Mouse (Mus musculus) kidney, embryonic 15.5 days (tissue): ENCODE measurements around the gene Dact3. TPM values are rescaled to one million over a fixed set of nuclear protein-coding genes. Genes with fewer than 3 reads are reported as not detected.

Source experiments
- ATAC-seq: fragments of 200-750 bp; cut with Nextera tagmentation; replicated peaks from 2 replicates; pipeline ENCODE4 v1.8.0; 2017; ENCODE audit warnings: moderate TSS enrichment; ENCODE audit not compliant: low FRiP score
- H3K27ac ChIP-seq: fragments of 300-500 bp; sonication (generic); 2 replicates; pipeline ENCODE4 v1.5.1; 2015; ENCODE audit warnings: mild to moderate bottlenecking, inconsistent platforms
- H3K27me3 ChIP-seq: fragments of 300-500 bp; sonication (generic); 2 replicates; pipeline ENCODE4 v1.6.1; 2015; ENCODE audit warnings: inconsistent platforms
- H3K36me3 ChIP-seq: fragments of 300-500 bp; sonication (generic); 2 replicates; pipeline ENCODE4 v1.6.1; 2015; ENCODE audit warnings: inconsistent platforms
- H3K4me1 ChIP-seq: fragments of 300-500 bp; sonication (generic); 2 replicates; pipeline ENCODE4 v1.6.1; 2015; ENCODE audit warnings: inconsistent platforms
- H3K4me2 ChIP-seq: fragments of 300-500 bp; sonication (generic); 2 replicates; pipeline ENCODE4 v1.6.1; 2015; ENCODE audit warnings: moderate library complexity, mild to moderate bottlenecking, inconsistent platforms
- H3K4me3 ChIP-seq: fragments of 300-500 bp; sonication (generic); replicated peaks from 2 replicates; pipeline ENCODE4 v1.5.1; 2015; ENCODE audit warnings: mild to moderate bottlenecking, inconsistent platforms
- H3K9ac ChIP-seq: fragments of 300-500 bp; sonication (generic); 2 replicates; pipeline ENCODE4 v1.6.1; 2015; ENCODE audit warnings: mild to moderate bottlenecking, inconsistent platforms
- H3K9me3 ChIP-seq: fragments of 300-500 bp; sonication (generic); replicated peaks from 2 replicates; pipeline ENCODE4 v1.6.1; 2016; ENCODE audit warnings: inconsistent platforms
- WGBS: fragments of 180-500 bp; shearing (Covaris S2); methylation state at CpG from one replicate; pipeline ENCODE4 v1.1.7; 2015; ENCODE audit warnings: mixed read lengths; 5-methylcytosine and 5-hydroxymethylcytosine counted together
- polyA plus RNA-seq: library from polyadenylated mRNA; unstranded; fragments of >200 nt; fragmentation: Nextera tagmentation; extraction: Ambion mirVana; gene quantifications from 2 replicates; pipeline ENCODE4 v1.2.1, GENCODE M21; 2015

Dact3 gene
- polyA plus RNA-seq, 1 experiment from 2014 or later = 2.6 TPM

- Histone ChIP-seq H3K27ac (no peak overlapping the region), H3K9me3 (no peaks in the 10 kb centered on the region), H3K4me1 (no peaks in the 10 kb centered on the region), H3K27me3 (no peaks in the 10 kb centered on the region), H3K4me3 (no peak overlapping the region), H3K9ac (no peak overlapping the region), H3K36me3 (peaks cover 84% of the 10 kb centered on the region), H3K4me2 (no peak overlapping the region)
- no peak for ATAC-seq
- 39% methylated on average over 5 of the region's 5 CpGs for WGBS
These were observed 15.0 kb upstream of the Dact3 start for GRCm38 (mm10) chr7:16859902-16860651.

- Histone ChIP-seq H3K4me2 (no peak overlapping the region), H3K27me3 (no peaks in the 10 kb centered on the region), H3K9ac (no peak overlapping the region), H3K27ac (no peak overlapping the region), H3K4me3 (no peak overlapping the region), H3K36me3 (peaks cover 72% of the 10 kb centered on the region), H3K4me1 (peaks cover 10% of the 10 kb centered on the region), H3K9me3 (no peaks in the 10 kb centered on the region)
- WGBS = 87% methylated on average over 3 of the region's 3 CpGs
- ATAC-seq = no peak
These were observed 7.6 kb upstream of the Dact3 start for GRCm38 (mm10) chr7:16867488-16867887.

GRCm38 (mm10) chr7:16869497-16869896, 5.6 kb upstream of the Dact3 start:
- WGBS = 20% methylated on average over 16 of the region's 16 CpGs
- no peak overlapping the region for H3K9ac ChIP-seq
- ATAC-seq = peak; percentile 93
- H3K4me2 ChIP-seq = peak overlapping the region; percentile 52
- peaks cover 54% of the 10 kb centered on the region for H3K36me3 ChIP-seq
- H3K27ac ChIP-seq = peak overlapping the region; percentile 30; the same call in 1 of the 2 replicates
- no peaks in the 10 kb centered on the region for H3K27me3 ChIP-seq
- peaks cover 10% of the 10 kb centered on the region for H3K4me1 ChIP-seq
- H3K4me3 ChIP-seq = peak overlapping the region; percentile 30
- no peaks in the 10 kb centered on the region for H3K9me3 ChIP-seq

GRCm38 (mm10) chr7:16871600-16871999, 3.5 kb upstream of the Dact3 start:
- 81% methylated on average over 10 of the region's 10 CpGs for WGBS

GRCm38 (mm10) chr7:16872478-16872877, 2.6 kb upstream of the Dact3 start:
- peaks cover 30% of the 10 kb centered on the region for H3K4me1 ChIP-seq
- 90% methylated on average over 9 of the region's 9 CpGs for WGBS
- no peak overlapping the region for H3K4me3 ChIP-seq
- no peak for ATAC-seq
- H3K36me3 ChIP-seq = peaks cover 32% of the 10 kb centered on the region; the same call in 1 of the 2 replicates
- H3K9me3 ChIP-seq = no peaks in the 10 kb centered on the region
- no peak overlapping the region for H3K27ac ChIP-seq
- no peak overlapping the region for H3K4me2 ChIP-seq
- H3K9ac ChIP-seq = no peak overlapping the region
- H3K27me3 ChIP-seq = no peaks in the 10 kb centered on the region

More at GRCm38 (mm10) chr7:16871600-16871999, 3.5 kb upstream of the Dact3 start:
- H3K27me3 ChIP-seq = no peaks in the 10 kb centered on the region
- no peak overlapping the region for H3K4me2 ChIP-seq
- ATAC-seq = no peak
- no peak overlapping the region for H3K4me3 ChIP-seq
- H3K27ac ChIP-seq = no peak overlapping the region
- H3K9me3 ChIP-seq = no peaks in the 10 kb centered on the region
- H3K4me1 ChIP-seq = peaks cover 22% of the 10 kb centered on the region
- H3K9ac ChIP-seq = no peak overlapping the region
- peaks cover 36% of the 10 kb centered on the region; the same call in 1 of the 2 replicates for H3K36me3 ChIP-seq

- Histone ChIP-seq H3K4me3 (no peak overlapping the region), H3K36me3 (peaks cover 28% of the 10 kb centered on the region; the same call in 1 of the 2 replicates), H3K4me1 (peaks cover 30% of the 10 kb centered on the region), H3K4me2 (no peak overlapping the region), H3K27me3 (no peaks in the 10 kb centered on the region), H3K9me3 (no peaks in the 10 kb centered on the region), H3K27ac (no peak overlapping the region), H3K9ac (no peak overlapping the region)
- ATAC-seq = no peak
- WGBS = 88% methylated on average over 4 of the region's 4 CpGs
These were observed 1.7 kb upstream of the Dact3 start for GRCm38 (mm10) chr7:16873392-16873791.

GRCm38 (mm10) chr7:16874190-16874589, 927 bp upstream of the Dact3 start:
- H3K4me2 ChIP-seq = peak overlapping the region; percentile 96
- H3K27ac ChIP-seq = peak overlapping the region; percentile 95
- H3K27me3 ChIP-seq = no peaks in the 10 kb centered on the region
- ATAC-seq = no peak
- H3K9me3 ChIP-seq = no peaks in the 10 kb centered on the region
- H3K9ac ChIP-seq = peak overlapping the region; percentile 38
- H3K4me1 ChIP-seq = peaks cover 37% of the 10 kb centered on the region
- peak overlapping the region; percentile 81 for H3K4me3 ChIP-seq
- WGBS = 4% methylated on average over 17 of the region's 17 CpGs
- H3K36me3 ChIP-seq = peaks cover 24% of the 10 kb centered on the region; the same call in 1 of the 2 replicates

GRCm38 (mm10) chr7:16874756-16875309, 284 bp upstream of the Dact3 start:
- Histone ChIP-seq H3K4me1 (peaks cover 37% of the 10 kb centered on the region), H3K9me3 (no peaks in the 10 kb centered on the region), H3K9ac (peak overlapping the region; percentile 81), H3K4me3 (peak overlapping the region; percentile 81), H3K27me3 (no peaks in the 10 kb centered on the region), H3K36me3 (peaks cover 19% of the 10 kb centered on the region; the same call in 1 of the 2 replicates), H3K4me2 (peak overlapping the region; percentile 96), H3K27ac (peak overlapping the region; percentile 95)
- peak; percentile 97 for ATAC-seq
- WGBS = under 1% methylated on average over 33 of the region's 33 CpGs

- Histone ChIP-seq H3K4me2 (peak overlapping the region; percentile 96), H3K4me1 (peaks cover 40% of the 10 kb centered on the region), H3K27ac (peak overlapping the region; percentile 81), H3K9me3 (no peaks in the 10 kb centered on the region), H3K9ac (peak overlapping the region; percentile 81), H3K27me3 (no peaks in the 10 kb centered on the region), H3K36me3 (peaks cover 17% of the 10 kb centered on the region; the same call in 1 of the 2 replicates), H3K4me3 (peak overlapping the region; percentile 81)
- WGBS = 2% methylated on average over 32 of the region's 42 CpGs
- ATAC-seq = peak; percentile 35; the same call in 1 of the 2 replicates
These were observed 209 bp downstream of the Dact3 start for GRCm38 (mm10) chr7:16875326-16875725.

- Histone ChIP-seq H3K9me3 (no peaks in the 10 kb centered on the region), H3K36me3 (peaks cover 13% of the 10 kb centered on the region; the same call in 1 of the 2 replicates), H3K27me3 (no peaks in the 10 kb centered on the region), H3K9ac (peak overlapping the region; percentile 81), H3K4me1 (peaks cover 45% of the 10 kb centered on the region), H3K27ac (peak overlapping the region; percentile 81), H3K4me3 (peak overlapping the region; percentile 81), H3K4me2 (peak overlapping the region; percentile 96)
- no peak for ATAC-seq
- 8% methylated on average over 11 of the region's 11 CpGs for WGBS
These were observed 889 bp downstream of the Dact3 start for GRCm38 (mm10) chr7:16876006-16876405.

- Histone ChIP-seq H3K27me3 (no peaks in the 10 kb centered on the region), H3K9ac (peak overlapping the region; percentile 81), H3K27ac (peak overlapping the region; percentile 81), H3K36me3 (peaks cover 14% of the 10 kb centered on the region; the same call in 1 of the 2 replicates), H3K4me3 (peak overlapping the region; percentile 81), H3K9me3 (no peaks in the 10 kb centered on the region), H3K4me1 (peaks cover 45% of the 10 kb centered on the region), H3K4me2 (peak overlapping the region; percentile 96)
- WGBS = 3% methylated on average over 13 of the region's 13 CpGs
- ATAC-seq = peak; percentile 3; the same call in 1 of the 2 replicates
These were observed 1.5 kb downstream of the Dact3 start for GRCm38 (mm10) chr7:16876608-16877007.

- no peak overlapping the region for H3K27ac ChIP-seq
- WGBS = 85% methylated on average over 3 of the region's 3 CpGs
- H3K36me3 ChIP-seq = peaks cover 8% of the 10 kb centered on the region
- no peak overlapping the region for H3K4me3 ChIP-seq
- ATAC-seq = no peak
- H3K4me2 ChIP-seq = no peak overlapping the region
- no peaks in the 10 kb centered on the region for H3K27me3 ChIP-seq
- no peak overlapping the region for H3K9ac ChIP-seq
- H3K9me3 ChIP-seq = no peaks in the 10 kb centered on the region
- peaks cover 45% of the 10 kb centered on the region for H3K4me1 ChIP-seq
These were observed 2.6 kb downstream of the Dact3 start for GRCm38 (mm10) chr7:16877717-16878116.
